Mouse (Mus musculus): ENCODE data around the gene Rpp30.

Gene Rpp30

DNA sequence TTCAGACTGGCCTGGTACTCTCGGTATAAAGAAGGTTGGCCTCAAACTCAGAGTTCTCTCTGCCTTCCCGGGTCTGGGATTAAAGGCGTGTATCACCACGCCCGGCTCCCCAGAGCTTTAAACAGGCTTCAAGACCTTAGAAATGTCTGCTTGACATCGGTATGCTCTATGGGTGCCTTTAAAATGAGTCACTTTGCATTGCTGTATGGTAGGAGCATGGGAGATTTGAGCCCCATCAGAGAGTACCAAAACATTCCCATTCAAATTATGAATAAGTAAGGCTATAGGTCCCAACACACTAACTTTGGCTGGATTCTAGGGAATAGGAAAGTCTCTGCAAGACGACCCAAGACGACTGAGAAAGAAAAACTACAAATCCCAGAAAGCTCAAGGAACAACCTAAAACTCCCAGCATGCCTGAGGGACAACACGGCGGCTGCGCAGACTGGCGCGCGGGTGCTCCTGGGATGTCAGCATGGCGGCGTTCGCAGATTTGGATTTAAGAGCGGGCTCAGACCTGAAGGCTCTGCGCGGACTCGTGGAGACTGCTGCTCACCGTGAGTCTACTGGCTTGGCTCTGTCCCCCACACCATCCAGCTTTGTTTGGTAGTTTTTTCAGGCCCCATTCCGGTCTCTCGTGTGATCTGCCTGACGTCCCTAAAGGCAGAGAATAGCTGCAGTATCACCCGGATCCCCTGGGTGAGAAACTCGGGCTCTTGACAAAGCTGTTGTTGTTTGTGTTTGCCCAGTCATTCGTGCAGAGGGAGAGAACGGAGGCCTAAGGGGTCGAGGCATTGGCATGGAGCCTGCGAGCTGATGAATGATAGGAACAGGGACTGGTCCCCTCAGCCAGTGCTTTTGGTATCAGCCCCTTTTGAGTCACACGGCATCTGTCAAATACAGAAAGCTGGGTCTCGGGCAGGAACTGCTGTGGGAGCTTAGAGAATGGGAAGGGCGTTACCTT lies at the start of gene Rpp30:
TSS of gene Rpp30 (plus strand) at position 455 of the 964 bp plus-strand sequence.
- DNase-seq (ENCODE audit: low read depth), result peak; percentile 75

DNA sequence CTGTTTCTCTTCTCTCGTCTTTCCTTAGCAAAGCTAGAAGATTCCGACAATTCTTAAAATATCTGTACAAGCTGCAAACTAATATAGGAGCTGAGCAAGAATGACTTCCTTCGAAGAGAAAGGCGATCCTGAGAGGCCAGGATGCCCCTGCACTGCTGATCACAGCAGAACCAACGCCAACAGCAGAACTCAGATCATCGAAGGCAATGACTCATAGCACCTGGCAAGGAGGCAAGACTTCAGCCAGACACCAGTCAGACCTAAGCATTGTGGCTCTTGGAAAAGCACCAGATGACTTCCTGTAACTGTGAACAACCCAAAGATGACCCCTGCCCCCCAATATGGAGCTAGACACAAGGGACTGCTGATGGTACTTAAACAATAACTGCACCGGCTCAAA lies 37.5 kb upstream of the Rpp30 start:
- DNase-seq (ENCODE audit: low read depth), result no peak

DNA sequence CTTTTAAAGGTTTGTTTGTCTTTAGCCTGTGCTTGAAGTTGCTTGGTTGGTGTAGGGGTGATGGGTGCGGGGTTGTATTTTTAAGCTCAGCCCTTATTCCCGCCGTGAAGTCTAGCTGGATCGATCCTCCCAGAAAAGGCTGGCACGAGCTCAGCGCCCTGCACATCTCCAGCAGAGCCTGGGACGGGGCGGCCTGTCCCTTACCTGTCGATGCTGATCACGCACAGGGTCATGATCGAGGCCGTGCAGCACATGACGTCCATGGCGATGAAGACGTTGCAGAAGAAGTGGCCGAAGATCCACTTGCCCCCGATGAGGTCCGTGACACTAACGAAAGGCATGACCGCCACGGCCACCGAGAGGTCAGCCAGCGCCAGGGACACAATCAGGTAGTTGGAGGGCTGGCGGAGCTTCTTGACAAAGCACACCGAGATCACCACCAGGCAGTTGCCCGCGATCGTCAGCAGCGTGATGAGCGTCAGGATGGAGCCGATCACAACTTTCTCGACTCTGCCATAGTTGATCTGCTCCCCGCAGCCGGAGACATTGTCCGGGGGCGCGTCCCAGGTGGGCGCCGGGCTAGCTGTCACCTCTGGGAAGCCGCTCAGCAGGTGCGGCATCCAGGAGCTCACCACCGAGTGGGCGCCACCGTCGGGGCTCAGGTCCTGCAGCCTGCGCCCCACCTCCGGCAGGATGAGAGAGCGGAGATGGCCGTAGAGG lies 26.9 kb upstream of the Rpp30 start:
- DNase-seq (ENCODE audit: low read depth), result no peak

DNA sequence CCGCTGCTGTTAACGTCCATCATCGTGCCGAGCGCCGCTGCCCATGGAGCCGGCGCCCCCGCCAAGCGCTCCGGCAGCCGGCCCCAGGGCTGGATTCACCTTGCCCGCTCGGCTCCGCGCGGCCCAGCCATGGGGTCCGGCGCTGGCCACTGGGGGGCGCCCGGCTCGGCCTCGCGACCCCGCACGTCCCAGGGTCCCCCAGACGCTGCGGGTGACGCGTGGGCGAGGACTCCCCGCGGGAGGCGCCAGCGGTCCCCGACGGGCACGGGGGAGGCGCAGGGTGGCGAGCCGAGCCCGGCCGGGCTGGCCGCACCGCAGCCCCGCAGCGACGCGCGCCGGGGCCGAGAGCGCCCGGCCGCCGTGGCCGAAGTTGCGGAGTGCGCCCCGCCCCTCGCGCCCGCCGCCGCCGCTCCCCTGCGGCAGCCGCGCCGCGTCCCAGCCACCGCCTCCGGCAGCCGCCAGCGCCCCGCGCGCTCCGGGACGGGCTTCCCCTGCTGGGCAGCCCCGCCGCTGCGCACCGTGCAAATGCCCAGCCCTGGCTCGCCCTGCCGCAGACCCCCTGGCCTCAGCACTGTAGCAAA lies 26.2 kb upstream of the Rpp30 start, which contains the start of gene Htr7:
TSS of gene Htr7 (minus strand) at position 277 of the 581 bp plus-strand sequence.
- DNase-seq (ENCODE audit: low read depth), result no peak

DNA sequence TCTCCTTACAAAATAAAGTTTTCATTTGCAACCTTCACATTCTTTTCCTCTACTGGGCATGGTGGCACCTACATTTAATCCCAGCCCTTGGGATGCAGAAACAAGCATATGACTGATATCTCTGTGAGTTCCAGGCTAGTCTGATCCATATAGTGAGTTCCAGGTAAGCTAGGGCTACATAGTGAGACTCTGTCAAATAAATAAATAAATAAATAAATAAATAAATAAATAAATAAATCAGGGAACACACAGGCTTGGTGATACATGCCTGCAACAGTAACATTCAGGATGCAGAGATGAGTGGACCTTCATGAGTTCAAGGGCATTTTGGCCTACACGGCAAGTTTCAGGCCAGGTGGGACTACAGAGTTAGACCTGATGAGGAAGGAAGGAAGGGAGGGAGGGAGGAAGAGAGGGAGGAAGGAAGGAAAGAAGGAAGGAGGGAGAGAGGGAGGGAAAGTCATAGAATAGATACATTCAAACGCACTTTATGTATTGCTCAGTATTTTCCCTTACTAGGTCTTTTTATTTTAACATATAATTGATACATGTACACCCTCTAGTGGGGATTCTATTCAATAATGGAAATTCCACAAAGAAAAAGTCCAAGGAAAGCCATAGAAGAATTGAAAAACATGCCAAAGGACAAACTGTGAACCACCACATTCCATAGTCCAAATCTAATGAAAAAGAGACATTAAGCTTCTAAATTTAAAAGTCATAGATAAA lies 20.6 kb upstream of the Rpp30 start:
- no peak for DNase-seq (ENCODE audit: low read depth)

DNA sequence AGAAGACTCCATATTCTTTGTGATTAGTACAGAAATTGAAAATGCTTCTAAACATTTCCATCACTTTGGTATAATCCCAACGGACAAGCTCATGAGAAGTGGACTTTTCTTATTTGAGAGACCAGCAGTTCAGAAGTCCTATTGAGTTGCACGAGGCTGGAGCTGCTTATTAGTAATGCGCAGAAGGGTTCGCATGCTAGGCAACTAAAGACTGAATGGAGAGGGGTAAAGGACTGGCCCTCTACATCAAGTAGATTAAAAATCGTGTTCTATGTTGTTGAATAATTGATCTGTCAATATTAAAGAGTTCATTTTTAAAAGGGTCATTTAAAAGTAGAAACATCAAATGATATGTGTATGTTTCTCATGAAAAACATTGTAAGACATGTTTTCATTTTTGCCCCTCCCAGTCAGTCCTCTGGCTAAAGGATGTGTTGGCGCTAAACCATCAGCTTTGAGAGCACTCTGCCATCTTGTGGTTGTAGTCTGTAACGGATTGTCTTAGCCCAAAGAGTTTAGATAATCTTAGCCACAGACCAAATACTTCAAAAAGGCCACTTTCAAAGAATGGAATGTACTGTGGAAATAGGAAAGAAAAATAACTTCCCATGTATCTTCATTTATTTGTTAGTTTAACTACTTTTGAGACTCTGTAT lies 782 bp upstream of the Rpp30 start:
- DNase-seq (ENCODE audit: low read depth), result peak; percentile 64

DNA sequence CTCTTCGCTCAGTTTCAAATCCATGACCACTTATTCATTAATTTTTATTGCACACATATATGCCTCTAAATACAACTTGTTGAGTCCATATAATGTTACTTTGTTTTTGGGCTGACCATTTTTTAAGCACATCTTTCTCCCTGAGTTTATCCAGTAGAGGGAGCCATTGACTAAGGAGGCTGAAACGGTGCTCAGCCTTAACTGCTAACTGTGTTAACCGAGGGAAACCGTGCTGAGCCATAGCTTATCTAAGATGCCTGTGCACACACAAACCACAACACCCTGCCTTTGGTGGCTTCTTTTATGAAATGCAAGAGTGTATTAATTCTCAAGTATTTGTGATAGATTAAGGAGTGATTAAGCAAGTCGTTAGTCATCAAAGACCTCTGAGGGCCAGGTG lies 7.3 kb downstream of the Rpp30 start:
- peak; percentile 41 for DNase-seq (ENCODE audit: low read depth)

DNA sequence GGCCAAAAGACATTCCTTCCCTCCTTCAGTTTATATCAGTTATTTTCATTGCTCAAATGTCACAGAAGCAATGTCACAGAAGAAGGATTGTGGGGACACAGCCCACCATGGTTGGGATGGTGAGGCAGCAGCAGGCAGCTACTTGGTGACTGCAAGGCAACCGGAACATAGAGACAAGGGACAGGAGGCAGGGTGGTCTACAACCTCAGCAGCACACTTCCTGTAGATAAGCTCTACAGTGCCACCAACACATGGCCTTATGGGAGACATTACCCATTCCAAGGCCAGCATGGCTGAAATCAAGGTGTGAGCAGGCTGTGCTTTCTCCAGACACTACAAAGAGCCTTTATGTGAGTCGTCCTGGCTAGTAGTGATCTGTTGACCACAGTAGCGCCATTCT lies 13.7 kb downstream of the Rpp30 start:
- DNase-seq (ENCODE audit: low read depth), result no peak

DNA sequence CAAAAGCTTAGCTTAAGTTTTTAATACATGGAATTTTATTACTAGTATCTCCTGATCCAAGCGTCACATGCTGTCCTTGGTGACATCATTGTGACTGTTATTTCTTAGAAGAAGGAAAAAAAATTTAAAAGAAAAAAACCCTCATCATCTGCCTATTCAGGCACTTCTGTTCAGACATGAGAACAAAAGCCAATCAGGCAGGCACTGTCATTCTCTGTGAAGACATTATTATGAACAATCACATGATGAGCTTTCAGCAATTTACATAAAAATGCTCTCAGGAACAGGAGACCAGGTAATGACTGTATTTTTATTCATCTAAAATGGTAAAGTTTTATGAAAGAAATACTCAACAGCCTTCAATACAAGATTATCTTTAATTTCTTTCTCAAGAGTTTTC lies 14.7 kb downstream of the Rpp30 start:
- no peak for DNase-seq (ENCODE audit: low read depth)

DNA sequence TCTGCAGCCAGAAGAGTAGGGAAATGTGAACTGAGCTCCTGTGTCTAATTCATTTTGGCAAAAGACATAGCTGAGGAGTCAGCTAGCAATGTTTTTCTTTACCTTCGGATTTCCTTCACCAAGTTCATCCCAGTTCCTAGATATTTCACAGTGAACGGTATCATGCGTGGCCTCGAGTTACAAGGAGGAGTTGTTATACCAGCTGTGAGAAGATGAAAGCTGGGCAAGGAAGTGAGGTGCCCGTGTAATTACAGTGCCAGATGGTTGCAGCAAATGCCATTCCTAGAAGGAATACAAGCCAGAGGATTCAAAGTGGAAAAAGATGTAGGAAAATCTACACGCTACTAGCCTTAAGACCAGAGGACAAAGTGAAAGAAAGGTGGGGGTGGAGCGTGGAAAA lies 15.4 kb downstream of the Rpp30 start:
- DNase-seq (ENCODE audit: low read depth), result no peak

DNA sequence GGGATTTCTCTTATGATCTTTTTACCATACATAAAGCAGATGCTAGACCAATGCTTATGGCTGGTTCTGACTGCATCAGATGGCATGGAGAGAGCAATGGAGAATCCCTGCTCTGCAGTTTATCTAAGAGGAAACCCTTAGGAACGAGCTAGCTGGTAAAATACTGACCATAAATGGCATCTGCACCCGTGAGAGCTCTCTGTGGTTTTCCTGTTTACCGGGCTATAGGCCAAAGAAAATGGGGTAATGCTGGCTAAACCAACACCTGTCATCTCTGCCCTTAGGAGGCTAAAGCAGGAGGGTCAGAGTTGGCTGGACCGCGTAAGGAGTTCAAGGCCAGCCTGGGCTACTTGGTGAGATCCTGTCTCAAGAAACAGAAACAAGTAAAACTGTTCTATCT lies 20.4 kb downstream of the Rpp30 start:
- DNase-seq (ENCODE audit: low read depth), result no peak

DNA sequence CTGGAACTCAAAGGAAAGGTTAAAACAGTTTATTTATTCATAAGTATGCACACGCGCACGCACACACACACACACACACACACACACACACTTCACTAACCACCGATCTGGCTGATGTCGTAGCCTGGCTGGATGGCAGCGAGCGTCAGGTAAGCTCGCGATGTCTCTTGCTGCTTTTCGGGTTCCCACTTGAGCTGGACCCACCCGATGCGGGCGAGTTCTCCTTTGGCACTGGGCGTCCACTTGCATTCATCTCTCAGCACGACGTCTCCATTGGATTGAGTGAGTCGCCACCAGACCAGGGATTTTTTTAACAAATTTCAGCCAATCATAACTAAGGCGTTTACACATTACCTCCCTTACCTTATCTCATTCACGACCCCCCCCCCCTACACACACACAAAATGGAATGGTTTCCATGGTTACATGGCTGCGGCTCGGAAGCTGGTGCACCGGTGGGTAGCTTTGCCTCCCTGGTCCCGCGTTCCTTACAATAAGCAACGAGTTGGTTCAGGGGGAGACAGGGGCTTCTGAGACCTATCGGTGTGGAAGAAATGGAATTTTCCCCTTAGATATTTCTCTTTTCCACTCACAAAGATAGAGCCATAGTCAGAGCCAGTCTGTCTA lies 25.9 kb downstream of the Rpp30 start:
- no peak for DNase-seq (ENCODE audit: low read depth)

DNA sequence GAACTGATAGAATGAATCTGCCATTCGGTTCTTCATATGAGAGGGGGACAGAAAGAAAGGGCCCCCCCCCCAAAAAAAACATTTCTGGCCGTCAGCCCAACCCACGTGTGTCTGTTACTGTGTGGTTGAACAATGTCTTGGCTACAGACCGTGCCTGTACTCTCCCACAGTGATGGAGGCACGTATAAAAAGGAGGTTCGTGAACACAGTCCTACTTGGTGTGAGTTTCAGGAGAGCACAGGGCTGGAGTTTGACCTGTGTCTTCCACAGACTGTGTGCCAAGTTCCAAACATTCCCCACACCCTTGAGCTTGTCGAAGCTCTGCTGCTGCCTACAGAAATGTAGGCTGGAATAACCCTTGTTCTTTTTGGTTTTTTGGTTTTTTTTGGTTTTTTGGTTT lies 26.9 kb downstream of the Rpp30 start:
- no peak for DNase-seq (ENCODE audit: low read depth)

DNA sequence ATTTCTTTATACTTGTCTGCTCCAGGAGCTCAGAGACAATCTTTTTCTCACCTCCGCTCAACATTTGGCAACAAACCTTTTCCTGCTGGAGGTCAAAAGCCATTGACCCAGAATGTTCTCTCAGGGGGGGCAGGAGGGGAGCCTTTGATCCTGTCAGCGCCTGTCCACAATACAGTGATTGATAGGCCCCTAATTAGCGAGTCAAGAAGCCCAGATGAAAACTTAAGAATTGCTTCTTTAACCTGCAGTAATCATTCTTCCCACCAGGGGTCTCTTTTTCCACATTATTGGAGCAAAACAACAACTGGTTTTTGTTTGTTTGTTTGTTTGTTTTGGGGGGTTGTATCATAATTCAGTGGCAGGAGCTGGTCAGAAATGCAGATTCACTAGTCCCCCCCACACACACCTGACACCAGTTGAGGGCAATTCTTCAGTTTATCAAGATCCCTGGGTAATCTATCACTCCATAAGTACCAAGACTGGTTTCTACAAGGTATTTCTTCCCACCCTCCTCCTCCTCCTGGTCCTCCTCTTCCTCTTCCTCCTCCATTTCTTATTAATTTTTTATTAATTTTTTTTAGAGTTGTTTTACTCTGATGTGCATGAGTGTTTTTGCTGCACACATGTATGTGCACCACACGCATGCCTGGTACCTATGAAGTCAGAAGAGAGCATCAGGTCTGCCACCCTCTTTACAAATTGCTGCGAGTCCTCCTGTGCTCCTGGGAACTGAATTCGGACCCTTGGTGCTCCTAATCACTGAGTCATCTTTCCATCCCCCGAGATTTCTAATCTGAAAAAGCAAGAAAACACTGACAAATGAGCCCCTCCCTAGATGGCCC lies 27.8 kb downstream of the Rpp30 start:
- peak; percentile 36 for DNase-seq (ENCODE audit: low read depth)

DNA sequence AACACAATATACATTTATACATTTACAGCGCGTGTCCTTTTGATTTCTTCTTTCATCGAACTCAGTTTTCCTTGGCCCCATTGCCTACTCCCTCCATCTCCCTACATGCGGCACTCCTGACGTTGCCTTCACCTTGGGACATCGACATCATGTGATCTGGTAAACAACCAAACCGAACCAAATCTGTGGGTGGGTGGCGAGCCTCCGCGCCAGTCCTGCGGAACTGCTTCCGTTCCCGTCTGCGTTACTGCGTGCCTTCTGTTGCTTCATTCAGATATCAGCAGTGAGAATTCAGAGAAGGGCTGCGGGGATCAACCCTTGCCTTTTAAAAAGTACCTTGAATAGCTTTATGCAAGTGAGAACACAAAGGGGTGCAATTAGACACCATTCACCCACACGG lies 28.5 kb downstream of the Rpp30 start:
- DNase-seq (ENCODE audit: low read depth), result no peak

DNA sequence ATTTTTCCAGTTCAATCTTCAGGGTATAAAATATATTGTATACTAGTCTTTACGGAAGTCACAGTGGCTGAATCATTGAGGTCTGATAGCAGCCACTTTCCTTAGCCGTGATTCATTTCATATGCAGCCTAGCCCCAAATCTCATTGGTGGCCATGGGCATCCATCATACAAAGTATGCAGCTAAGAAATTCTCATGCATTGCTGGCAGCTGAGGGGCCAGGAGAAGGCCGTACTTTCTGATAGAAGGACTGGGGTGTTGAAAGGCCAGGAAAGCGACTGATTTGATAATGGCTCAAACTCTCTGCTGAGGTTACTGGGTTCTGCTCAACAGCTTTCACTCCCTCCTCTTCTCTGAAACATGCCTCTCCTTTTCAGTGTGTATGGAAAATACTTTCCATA lies 32.7 kb downstream of the Rpp30 start:
- no peak for DNase-seq (ENCODE audit: low read depth)

DNA sequence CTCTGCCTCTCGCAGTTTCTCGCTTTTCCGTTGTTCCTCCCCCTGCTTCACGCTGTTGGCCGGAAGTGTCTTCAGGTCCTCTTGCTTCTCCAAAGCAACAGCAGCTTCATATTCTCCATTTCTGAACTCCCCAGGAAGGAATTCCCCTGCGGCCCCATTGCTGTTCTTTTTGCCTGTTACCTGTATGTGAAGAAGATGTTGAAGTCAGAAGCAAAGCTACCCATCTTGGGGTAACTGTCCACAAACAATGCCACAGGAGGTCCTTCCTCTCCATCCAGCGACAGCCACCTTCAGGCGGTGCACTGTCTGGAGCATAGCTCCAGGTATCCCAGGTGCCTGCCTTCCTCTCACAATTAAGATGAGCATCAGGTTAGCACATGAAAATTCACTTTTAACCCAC lies 35.7 kb downstream of the Rpp30 start:
- no peak for DNase-seq (ENCODE audit: low read depth)

DNA sequence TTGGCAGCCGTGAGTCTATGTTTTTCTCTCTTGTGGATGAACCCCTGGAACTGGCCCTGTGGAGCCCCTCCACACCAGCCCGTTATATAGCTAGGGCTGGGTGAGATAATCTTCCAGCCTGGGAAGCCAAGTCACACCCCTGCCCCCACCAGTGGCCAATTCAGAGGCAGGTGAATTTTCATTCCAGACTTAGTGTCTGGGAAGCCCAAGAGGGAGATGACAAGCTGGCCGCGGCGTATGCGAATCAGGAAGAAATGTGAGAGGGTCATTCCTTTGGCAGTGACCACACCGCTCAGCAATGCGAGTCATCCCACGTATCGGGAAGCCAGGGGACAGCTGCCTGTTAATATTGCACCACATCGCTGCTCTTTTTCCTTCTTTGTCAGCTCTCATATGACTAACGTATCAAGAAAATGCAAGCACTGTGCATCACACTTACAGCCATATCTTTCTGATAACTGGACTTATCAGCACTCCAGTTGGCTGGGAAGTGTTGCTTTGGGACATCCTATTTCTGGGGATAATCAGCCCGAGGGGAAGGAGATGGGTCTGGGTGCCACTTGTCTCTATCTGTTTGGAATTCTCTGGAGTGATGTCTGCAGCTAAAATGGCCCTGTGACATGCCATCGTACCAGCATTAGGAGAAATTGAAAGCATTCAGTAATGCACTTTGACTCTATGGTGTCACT lies 36.4 kb downstream of the Rpp30 start, which contains the start of gene Ankrd1:
TSS of gene Ankrd1 (minus strand) at position 317 of the 689 bp plus-strand sequence.
- DNase-seq (ENCODE audit: low read depth), result no peak

DNA sequence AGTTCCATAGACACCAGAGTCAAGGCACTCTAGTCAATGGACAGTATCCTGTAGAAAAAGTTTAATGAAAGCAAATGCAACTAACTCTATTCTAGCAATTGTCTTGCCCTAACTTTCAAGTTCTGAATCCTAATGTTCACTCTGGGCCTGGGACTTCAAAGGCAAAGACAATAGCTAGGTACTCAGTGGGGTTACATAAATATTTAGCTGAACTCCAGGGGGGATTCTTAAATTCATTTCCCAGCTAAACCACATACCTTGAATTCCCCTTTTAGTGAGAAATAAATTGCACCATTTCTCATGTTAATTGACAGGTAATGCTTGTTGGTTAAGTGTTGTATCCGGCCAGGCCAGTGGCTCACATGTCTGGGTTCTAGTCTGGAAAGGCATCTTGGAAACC lies 40.7 kb downstream of the Rpp30 start:
- DNase-seq (ENCODE audit: low read depth), result no peak

Data from c-Kit-positive CD71-positive TER-119-negative erythroid progenitor cells, embryonic 14.5 days (primary cell).